Mouse (Mus musculus) urinary bladder, postnatal 36 days (tissue): ENCODE measurements around the gene Apol8.
A peak's percentile ranks its signal among the peaks of the same experiment; 100 is the strongest.

Experiments
- DNase-seq, 2 experiments: peaks; one replicate each; pipeline ENCODE4 v3.0.0; 2022; ENCODE audit warnings: low spot score in 2 of 2, mixed read lengths in 1 of 2

Gene Apol8

DNA sequence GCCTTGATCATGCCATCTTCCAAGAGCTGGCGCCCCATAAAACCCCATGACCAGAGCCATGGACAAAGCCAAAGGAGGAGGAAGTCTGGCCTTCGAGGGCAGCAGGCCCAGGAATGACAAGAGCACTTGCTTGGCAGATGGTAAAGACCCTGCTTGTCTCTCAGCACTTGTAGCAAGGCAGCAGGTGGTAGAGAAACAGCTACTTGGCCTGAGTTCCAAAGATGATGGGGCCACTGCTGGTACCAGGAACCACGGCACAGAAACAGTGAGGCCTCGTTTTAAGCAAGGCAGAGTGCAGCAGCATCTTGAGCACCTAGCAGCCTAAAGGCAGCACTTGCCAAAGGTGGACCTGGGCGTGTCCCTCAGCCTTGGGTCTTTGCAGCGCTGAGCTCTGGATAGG, 31.6 kb upstream of the Apol8 start:
- DNase-seq, result no peak

DNA sequence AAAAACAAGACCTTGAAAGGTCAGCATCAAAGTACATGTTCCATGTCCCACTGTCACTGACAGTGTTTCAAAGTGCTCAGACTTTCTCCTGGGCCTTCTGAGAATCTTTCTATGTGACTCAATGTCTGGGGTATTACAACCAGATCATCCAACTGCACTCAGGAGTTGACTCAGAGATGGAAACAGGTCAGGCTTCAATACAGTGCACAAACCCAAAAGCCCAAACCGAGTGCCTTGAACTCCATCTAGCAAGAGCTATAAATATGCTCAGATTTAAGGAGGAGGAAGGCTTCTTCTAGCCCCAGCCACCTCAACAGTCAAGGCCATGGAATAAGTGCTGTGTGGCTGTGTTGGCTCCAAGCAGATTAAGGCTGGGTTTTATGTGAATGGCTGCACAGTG, 29.0 kb upstream of the Apol8 start:
- no peak for DNase-seq

DNA sequence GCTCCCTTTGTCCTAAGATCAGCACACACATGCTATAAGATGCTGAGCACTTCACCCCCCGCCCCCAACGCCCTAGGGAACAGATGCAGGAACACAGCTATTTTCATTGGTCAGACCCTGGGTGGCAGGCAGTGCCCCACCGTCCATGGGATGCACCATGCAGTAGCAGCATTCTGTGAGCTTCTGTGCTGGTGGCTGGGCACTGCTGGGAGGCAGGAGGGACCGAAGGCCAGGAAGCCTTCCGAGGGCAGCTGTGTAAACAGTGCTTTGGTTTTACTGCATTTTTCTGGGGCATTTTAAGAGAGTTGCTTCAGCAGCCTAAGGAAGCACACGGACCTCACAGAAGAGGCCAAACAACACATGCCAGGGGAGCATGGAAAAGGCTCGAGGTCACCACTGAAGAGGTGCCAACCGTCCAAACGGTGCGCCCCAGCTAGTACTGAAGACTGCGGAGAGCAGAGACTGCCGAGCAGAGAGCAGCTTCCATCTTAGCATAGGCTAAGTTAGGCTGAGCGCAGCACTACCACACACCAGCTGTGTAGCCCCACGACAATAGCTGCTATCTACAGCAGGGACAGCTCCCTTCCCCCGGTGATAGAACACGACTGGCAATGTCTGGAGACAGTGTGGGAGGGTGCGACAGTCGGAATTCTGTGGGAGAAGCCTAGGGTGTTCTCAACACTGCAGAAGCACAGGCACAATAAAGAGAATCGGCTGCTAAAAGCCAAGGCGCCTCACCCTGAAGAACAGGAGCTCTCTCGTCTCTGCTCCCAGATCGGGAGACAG, 27.4 kb upstream of the Apol8 start:
- DNase-seq, result no peak

DNA sequence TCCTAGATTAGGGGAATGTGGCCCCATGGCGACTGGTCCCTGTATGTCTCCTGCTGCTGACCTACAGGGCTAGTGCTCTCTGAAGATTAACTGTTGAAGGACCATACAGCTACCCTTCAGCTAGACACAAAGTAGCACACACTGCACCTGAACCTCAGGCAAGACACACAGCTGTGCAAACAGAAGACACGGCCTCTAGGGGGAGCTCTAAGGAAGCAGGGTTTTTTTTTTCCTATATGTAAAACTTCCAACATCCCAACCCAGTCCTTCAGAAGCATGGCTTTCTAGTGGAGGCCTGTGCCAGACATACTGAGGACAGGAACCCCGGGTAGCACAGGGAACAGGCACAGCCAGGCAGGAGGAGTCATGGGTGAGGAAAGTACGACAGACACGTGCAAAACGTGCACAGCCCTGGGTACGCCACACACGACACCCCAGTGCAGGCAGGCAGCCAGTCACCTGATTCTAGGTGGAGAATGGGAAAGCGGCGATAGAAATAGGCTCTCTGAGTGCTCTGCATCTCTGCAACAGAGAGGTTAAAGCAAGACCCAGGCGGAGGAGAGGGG, 25.7 kb upstream of the Apol8 start:
- DNase-seq, result no peak

DNA sequence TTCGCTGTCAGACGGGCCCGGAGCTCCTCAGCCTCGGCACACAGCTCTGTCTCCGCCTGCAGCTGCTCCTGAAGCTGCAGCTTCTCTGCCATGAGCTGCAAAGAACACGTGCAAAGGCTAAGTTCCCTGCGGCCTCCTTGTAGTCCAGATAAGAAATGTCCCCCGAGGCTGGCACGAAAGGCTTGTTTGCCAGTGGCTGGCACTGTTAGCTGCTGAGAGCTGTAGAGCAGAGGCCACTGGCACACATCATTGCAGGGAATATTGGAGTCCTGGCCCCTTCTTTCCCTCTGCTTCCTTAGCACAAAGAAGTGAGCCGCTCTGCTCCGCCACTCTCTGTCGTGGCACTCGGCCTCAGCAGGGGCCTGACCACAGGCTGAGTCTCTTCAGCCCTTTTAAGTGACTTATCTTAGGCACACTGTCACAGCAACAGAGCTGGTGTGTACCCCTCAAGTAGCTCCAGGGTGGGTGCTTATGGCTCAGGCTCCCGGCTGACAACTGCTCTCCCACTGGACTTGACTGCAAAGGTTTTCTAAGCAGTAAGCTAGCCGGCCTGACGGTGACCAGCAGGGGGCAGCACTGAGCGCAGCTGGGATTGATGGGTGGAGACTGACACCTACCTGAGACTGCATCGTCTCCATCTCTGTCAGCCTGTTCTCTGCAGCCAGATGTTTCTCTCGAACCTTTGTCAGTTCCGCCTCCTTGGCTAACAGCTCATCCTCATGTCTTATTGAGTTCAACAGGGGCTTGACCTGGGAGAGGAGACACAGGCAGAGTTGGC, 18.6 kb upstream of the Apol8 start:
- peak; percentile 48 to 71 for DNase-seq

DNA sequence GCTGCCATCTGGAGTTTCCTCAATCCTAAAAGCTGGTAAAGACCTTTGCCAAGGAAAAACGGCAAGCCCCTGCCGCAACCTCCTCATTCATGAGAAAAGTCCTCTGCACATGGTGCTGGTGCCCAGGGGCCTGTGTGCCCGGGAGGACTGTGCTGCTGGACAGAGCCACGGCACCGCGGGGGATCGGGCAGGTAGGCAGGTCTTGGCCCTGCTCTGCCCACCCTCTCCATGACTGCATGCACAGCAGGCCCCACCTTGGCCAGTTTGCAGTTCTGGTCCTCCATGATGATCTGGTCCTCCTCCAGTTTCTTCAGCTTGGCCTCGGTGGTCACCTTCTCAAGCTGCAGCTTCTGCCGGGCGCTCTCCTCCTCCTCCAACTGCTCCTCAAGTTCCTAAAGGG, 17.5 kb upstream of the Apol8 start:
- DNase-seq, result no peak

DNA sequence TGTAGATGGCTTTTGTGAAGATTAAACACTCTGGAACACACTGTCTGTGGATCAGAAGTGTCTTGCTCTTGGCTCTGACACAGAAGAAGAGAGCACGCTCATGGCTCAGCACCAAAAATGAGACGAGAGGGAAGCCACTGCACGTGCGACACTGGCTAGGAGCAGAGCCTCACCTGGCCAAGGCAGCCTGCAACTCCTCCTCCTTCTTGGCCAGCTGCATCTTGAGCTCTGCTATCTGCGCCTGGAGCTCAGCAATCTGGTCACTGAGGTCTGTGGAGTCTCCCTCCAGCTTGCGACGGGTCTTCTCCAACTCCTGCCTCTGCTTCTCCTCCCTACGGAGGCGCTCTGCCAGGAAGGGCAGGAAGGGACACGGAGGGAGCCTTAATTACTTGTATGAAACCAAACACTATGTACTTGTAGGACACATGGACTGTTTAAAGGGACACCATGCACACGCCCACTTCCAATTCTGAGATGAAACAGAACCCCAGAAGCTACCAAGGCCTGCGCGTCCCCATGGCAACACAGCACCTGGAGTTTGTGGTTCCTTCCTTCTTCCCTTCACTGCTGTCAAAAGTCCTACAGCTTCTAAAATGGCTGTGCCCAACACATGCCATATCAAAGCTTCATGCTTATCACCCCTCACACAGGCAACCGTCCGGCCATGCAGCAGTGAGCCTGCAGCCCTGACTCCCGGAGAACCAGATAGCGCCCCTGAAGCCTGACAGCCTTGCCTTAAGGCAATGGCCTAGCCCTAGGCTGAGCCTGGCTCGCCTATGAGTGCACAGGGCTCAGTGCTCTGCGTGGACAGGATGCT, 16.5 kb upstream of the Apol8 start:
- no peak for DNase-seq

DNA sequence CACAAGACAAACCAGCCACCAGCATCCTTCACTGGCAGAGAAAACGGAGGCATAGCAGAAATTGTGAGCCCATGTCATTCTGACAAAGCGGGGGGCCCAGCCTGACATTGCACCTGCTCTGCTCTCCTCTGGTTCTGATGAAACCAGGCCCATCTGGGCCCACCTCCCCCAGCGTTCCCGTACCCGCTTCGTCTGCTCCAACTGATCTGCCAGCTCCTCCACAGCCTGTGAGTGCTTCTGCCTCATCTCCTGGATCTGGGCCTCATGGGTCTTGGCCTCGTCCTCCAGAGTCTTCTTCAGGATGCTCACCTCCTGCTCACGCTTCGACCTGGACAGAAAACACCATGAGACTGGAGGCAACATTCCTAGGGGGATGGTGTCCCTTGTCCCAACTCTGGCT, 14.1 kb upstream of the Apol8 start:
- no peak for DNase-seq

DNA sequence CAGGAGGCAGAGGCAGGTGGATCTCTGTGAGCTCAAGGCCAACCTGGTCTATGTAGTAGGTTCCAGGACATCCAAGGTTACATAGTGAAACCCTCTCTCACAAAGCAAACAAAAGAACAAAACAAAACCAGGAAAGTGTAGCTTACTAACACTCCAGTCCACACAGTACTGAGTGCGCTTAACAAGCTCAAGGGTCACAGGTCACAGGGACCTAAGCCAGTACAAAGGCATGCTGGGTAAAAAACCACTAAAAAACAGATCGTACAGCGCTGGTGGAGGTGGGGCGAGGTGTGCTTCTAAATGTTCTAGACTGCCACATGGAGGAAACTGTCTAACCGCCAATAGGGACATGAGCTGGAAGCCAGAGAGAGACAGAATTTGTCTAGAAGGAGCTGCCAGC, 13.5 kb upstream of the Apol8 start:
- DNase-seq, result no peak

DNA sequence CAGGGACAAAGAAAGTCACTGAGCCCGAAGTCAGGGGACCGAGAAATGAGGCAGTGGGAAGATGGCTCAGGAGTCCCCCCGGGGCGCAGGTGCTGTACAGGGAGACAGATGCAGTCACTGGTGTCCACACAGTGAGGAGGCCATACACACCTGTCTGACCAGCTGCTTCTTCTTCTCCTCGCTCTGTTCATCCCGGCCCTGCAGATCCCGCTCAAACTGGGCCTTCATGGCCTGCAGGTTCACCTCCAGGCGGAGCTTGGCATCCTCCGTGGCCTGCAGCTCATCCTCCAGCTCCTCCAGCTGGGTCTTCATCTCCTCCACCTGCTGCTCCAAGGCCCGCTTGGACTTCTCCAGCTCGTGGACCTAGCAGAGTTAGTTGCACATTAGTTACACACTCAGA, 10.2 kb upstream of the Apol8 start:
- DNase-seq, result no peak

DNA sequence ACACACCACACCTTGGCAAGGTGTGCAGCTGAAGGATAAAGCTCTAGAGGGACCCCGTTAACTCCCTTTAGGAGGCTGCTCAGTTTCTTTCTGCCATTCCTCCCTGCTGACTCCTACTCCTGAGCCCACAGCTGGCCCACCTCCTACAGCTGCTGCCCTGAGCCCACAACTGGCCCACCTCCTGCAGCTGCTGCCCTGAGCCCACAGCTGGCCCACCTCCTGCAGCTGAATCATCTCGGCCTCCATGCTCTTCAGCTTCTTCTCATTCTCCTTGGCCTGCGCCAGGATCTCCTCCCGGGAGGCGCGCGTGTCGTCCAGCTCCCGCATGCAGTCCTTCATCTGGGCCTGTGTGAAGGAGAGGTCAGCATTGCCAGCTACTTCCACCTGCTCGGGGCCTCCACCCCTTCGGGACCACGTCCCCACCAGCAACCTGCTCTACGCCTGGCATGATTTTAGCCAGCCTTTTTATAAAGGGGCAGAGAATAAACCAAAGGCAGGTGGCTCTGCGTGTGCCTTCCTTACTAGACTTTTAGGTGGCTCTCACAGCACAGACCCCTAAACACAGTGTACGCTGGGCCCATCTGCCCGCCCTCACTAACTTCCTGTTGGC, 8.8 kb upstream of the Apol8 start:
- no peak for DNase-seq

DNA sequence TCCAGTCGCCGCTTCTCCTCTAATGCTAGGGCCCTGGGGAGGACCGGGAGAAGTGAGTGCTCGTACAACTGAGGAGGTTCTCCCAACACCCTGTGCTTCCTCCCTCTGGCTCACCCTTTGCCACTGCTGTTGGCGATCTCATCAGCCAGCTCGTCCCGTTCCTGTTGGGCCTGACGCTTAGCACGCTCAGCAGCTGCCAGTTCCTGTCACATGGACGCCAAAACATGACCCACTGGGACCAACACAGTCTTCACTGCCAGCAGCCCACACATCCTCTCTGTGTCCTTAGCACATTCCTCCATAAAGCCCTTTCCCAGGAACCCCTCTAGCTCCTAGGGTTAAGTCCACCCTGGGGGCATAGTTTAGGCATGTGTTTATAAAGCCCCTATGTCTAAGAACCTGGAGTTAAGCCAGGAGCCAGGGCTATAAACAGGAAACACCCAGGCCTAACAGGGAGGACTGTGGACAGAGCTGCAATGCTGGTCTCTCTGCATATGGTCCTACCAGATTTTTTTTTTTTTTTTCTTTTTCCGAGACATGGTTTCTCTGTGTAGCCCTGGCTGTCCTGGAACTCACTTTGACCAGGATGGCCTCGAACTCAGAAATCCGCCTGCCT, 7.7 kb upstream of the Apol8 start:
- DNase-seq, result peak; percentile 33 to 78

DNA sequence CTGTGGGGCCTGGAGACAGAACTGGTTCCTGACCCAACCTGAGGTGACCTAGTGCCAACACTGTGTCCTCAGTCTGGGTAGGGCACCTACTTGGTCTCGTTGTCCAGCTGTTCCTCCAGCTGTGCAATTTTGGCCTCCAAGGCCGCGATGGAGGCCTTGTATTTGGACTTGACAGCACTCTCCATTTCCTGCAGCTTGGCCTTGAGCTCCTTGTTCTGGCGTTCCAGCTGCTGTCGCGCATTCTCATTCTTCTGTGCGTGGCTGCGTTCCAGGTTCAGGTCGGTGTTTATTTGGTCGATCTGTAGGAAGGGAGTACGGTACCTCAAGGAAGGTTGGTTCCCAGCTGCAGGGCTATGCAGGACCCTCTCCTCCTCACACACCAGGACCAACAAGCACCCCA, 6.9 kb upstream of the Apol8 start:
- DNase-seq, result no peak

DNA sequence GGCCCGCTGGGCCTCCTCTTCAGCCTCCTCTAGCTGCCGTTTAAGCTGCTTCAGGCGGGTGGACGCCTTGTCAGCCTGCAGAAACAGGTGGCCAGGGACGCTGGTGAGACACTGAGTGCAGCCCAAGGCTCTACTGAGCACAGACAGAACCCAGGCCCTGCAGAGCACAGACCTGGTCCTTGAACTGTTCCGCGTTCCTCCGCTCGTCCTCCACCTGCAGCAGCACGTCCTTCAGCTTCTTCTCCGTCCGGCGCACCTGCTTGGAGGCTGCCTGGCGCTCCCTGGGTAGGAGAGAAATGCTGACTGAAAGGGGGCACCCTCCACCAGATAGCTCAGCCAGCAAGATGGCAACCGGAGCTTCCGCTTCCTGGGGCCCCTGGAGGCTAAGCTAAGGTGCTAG, 6.2 kb upstream of the Apol8 start:
- DNase-seq, result no peak

DNA sequence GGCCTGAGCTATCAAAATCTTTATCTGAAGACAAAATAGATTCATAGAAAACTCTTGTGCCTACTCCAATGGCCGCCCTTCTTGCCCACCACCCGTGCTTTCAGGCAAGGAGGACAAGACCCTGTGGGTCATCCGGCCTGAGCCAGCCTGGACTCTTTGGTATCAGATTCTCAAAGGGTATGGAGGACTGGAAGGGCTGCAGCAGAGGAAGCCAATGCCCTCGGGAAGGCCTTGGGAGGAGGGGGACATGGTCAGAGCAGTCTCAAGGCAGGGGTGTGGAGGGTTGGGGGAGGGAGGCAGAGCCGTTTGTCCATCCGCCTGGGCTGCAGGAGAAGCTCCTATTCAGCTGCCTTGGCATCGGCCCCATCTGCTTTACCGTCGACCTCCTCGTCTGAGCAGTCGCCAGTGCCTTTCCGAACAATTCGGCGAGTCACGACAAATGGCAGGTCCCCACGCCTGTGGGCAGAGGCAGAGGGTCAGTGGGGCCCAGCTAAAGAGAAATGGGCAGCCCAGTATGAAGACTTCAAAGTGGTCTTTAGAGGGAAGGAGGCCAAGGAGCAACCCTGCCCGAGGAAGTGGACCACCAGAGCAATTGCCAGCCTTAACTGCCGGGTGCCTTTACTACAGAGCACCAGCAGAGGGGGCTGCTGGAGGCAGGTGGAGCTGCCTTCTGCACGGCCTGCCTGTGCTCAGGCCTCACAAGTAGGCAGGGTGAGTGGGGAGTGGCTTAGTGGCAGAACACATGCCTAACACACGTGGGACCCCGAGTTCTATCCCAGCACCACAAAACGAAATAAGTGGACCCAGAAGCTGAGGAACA, 5.0 kb upstream of the Apol8 start:
- DNase-seq, result no peak

DNA sequence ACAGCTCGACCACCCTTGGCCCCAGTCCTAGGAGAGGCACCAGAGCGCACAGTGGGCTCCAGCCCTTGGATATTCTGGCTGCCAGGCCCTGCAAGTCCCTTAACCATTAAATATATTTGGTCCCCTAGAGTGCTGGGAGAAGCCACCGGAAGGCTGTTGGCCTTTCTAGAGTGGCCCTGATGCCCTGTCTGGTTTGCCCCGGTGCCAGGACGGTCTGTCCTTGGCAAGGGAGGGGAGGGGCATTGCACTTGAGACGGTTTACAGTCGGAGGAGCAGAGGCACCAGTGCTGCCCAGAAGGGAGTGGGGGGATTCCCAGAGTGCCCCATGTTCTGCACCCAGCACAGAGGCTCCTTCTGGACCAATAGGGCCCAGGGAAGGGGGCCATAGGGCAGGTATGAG, 4.3 kb upstream of the Apol8 start:
- no peak for DNase-seq

DNA sequence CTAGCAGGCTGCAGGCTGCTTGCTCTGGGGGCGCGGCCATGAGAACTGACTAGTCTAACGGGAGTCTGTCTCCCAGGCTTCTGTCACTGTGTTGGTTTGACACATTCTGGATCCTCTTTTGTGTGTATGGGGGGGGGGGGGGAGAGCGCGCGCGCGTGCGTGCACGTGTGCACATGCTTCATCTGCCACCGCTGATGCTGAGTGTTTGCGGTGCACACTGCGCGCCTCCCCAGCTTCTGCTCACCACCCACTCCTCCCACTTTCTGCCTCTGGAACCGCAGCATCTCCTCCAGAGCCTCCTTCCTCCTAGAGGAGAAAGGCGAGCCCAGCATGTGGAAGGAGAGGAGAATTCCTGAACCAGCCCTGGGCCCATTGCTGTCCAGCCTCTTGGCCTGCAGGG, 3.2 kb upstream of the Apol8 start:
- DNase-seq, result no peak

DNA sequence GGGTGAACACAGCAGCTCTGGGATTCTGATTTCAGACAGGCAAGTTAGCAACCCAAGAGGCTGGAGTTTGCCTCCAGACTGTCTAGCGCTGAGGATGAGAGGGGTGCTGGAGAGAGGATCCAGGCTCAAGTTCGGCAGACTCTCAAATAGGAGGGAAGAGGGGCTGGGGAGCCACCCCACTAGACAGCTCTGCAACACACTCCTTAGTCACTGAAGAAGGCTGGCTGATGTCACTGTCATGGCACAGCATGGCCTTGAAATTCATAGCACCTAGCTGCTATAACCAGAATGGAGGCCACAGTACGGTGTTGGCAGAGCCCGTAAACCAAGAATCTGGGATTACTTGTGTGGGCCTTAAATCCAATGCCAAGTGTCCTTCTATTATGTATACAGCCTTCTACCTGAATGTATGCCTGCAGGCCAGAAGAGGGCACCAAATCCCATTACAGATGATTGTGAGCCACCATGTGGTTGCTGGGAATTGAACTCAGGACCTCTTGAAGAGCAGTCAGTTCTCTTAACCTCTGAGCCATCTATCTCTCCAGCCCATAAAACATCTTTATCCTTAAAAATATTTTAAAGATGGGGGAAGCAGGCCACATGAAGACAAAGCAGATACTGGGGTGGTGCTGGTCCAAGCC, 903 bp upstream of the Apol8 start:
- no peak for DNase-seq

DNA sequence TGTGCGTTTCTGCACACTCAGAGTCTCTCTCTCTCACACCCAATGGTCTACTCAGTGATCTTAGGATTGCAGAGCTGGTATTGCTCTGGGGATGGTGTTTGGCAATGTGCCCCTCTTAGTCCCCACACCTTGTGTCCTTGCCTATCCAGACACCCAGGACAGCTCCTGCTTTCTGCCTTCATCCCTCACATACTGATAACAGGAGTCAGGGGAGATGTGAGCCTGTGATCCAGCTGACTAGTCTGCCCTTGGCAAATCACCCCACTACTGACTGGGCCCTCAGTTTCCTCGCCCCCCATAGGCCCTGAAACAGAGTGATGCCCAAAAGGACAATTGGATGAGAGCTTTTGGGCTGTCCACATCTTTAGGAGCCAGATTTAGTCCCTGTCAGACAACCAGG, 722 bp downstream of the Apol8 start:
- DNase-seq, result no peak

DNA sequence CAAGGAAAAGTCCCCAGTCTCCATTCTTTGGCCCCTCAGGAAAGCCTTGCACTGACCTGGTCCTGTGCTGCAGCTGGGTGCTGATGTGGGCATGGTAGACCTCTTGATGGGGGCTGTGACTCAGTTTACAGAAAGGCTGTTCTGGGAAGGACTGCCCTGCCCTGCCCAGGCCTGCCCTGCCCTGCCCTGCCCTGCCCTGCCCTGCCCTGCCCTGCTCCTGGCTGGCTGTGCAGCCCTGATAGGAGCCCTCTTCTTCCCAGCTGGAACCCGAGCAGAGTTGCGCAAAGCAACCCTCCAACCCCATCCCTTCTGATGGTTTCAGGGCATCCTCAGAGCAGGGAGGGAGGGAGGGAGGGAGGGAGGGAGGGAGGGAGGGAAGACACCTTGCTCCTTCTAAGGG, 1.7 kb downstream of the Apol8 start:
- no peak for DNase-seq
